Mouse (Mus musculus) adrenal gland, postnatal 4 days (tissue): ENCODE data around the gene Cpb2. TPM values are rescaled to one million over a fixed set of nuclear protein-coding genes. Genes with fewer than 3 reads are reported as not detected.

Source experiments
- DNase-seq, 2 experiments: peaks; one replicate each; pipeline ENCODE4 v3.0.0; 2021 to 2022; ENCODE audit warnings: low spot score in 2 of 2, mixed read lengths in 2 of 2
- total RNA-seq, 2 experiments: library from RNA; stranded (reverse); gene quantifications; 2 replicates each; pipeline ENCODE4 v1.2.3; 2021

The Cpb2 gene
- total RNA-seq, 2 experiments from 2014 or later: 6.4 to 27.8 TPM

DNA sequence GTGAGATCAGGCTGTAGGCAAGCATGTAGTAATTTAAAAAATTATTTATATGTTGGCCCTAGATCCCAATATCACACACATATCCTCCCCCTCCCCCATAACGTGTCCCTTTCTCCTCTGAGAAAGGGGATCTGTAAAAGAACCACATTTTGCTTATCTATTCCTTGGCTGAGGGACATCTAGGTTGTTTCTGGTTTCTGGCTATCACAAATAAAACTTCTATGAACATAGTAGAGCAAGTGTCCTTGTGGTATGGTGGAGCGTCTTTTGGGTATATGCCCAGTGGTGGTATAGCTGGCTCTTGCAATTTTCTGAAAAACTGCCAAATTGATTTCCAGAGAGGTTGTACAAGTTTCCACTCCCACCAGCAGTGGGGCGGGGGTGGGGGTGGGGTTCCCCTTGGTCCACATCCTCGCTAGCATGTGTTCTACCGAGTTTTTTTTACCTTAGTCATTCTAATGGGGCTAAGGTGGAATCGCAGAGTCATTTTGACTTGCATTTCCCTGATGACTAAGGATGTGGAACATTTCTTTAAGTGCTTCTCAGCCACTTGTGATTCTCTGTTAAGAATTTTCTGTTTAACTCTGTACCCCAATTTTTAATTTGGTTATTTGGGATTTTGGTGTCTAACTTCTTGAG, 3.9 kb upstream of the Cpb2 start:
- DNase-seq: no peak

DNA sequence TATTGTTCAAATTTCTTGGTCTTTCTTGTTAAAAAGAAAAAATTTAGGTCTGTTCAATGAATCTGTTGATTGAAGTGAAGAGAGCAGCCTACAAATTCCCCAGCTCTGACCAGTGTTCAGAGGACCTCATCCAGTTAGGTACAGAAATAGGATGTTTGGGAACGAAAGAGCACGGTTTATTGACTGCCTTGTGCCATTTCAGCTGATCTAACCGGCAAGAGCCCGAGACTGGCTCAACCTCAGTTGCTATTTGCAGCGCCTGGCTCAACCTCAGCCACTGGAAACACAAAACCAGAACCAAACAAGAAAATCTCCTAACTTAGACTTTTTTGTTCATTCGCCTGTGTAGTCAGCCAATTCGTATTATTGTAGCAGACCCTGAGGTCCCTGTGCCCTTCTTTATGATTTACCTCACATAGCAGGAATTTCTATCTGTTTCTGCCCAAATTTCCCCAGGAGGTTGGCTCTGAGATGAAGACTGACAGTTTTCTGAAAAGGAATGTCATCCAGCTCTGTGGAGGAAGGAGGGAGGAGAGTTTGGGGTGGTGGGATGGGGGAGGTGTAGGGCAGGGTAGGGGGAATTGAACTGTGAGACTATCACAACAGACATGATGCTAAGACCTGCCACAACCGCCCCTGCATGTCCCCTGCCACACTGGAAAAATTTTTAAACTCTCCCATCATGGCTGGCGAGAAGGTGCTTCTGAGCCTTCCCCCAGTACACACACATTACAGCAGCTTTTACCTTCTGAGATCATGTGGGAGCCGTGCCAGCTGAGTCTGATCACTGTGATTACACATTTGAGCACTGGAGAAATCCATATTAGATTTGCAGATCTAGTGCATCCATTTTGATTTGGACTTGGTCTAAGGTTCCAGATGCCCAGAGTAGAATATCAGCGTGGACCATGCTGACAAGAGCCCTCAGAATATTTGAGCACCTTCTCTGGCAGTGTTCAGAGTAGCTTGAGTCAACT, 4.2 kb downstream of the Cpb2 start:
- no peak for DNase-seq

DNA sequence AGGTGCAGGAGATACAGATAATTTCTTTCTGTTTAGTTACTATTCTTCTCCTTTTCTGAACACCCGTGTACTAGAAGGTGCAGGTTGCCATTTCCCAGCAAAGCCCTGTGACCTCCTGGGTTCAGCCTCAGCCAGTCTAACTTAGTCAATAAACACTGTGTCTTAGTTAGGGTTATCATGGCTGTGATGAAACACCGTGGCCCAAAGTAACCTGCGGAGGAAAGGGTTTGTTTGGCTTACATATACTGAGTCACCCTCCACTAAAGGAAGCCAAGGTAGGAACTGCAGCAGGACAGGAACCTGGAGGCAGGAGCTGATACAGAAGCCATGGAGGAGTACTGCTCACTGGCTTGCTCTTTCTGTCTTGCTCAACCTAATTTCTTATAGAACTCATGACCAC, 8.3 kb downstream of the Cpb2 start:
- no peak for DNase-seq

DNA sequence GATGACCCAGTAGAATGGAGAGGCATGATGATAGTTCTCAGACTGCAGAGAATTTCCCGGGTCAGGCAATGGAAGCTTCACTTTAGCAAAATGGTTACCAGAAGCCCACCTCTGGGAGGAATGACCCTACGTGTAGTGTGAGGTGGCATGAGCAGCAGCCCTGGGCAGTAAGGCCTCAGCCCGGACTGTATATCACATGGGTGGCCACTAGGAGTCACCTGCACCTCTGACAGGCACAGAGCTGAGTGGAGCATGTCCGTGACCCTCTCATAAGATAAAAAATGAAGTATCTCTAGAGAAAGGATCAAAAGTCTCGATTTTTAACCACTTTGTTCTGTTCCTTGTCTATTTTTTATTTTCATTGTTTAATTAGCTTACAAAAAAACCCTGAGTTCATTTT, 14.4 kb downstream of the Cpb2 start:
- no peak for DNase-seq

DNA sequence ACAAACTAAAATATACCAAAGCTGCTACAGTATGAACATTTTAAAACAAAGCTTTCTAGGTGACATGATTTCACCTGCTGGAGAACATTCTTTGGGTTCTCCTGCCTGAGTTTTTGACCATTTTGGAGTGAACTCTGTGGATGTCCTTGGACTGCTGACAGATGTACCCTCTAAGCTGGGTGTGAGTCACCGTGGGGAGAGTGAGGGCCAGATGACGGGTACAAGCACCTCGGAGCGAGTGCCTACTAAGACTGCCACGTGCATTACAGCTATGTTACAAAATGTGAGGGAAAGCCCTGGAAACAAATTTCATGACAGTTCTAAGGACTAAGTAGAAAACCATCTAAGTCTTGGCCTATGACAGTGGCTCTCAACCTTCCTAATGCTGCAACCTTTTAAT, 27.4 kb downstream of the Cpb2 start:
- DNase-seq: no peak

DNA sequence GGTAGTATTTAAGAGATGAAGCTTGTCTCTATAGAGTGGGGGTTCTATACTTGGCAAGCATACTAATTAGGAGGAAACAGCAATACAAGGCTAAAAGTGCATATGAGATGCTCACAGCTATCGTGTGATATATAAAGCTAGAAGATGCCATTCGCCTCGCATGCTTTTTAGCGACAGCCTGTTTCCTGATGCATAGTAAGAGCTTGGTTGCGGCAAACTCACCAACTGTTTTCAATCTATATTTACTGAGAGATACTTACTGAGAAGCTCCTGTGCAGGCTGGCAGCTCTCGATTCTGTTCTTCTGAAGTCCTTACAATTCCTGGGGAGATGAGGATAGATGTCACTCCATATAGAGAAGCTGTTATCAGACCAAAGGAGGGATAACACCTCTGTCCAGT, 37.6 kb downstream of the Cpb2 start:
- no peak for DNase-seq

DNA sequence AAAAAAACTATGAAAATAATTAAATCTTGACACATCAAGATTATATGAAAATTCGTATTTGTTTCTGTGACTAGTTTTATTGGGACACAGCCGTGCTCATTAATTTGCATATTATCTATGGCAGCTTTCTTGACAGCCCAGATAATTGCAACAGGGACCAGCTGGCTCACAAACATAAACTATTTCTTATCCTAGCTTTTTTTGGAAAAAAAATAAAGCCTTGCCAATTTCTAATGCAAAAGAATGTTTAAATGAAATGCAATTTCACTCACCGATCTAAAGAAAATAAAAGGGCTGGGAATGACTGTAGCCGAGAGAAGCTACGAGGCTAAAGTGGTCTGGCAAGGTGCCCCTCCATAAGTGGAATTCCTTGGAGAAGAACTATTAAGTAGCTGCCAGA, 38.3 kb downstream of the Cpb2 start:
- DNase-seq: no peak

DNA sequence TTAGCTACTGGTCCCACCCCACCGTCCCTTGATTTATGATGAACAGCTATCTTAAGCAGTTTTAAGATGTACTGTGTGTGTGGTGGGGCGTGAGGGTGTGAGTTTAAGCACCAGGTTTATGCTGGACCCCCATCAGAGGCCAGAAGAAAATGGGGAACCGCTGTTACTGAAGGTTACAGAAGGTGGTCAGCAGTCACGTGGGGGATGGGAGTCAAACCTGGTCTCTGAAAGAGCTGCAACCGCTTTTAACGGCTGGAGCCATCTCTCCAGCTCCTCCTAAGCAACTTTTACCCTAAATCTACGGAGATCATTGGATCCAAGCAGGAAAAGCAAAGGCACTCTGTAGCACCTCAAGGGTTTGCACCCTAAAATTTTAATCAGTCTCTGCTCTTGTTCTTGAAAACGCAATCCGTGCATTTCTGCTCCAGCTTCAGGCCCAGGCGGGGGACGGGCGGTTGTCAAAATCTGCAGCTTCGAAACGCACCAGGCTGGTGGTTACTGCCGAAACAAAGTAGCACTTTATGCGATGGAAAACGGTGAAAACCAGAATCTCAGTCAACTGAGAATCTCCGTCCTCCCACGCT, 41.6 kb downstream of the Cpb2 start:
- DNase-seq: no peak

DNA sequence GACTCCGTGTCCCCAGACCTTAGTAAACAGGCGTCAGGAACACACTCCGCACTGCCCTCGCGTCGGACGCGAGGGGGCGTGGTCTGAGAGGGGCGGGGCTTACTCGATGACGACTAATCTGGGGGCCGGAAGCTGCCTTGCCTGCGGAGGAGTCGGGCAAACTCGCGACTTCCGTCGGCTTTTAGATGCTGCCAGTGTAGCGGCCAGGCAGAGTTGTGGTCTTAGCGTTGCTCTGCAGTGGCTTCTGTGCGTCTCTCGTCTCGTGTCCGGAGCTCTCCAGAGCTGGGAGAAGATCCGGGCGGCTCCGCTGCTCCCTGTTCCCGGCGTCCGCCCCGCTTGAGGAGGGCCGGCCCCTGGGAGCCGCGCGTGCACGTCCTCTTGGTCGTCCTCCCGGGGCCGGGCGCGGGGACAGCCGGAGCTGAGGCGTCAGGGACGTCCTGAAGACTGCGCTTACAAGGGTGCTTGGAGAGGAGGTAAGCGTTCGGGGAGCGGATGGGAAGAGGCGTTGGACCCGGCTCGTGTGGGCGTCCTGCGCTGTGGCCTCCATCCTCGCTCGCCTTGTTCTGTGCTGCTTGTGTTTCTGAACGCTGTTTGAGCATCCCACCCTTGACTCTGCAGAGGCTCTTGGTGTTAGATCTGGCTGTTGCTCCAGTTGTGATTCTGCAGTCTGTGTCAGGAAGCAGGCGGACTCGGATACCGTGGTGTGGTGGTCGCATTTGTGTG, 42.3 kb downstream of the Cpb2 start, which contains the start of gene Zc3h13:
Gene Zc3h13, plus strand, starts transcription at position 181 of the 723 bp plus-strand sequence.
- DNase-seq: peak; percentile 94 to 97

DNA sequence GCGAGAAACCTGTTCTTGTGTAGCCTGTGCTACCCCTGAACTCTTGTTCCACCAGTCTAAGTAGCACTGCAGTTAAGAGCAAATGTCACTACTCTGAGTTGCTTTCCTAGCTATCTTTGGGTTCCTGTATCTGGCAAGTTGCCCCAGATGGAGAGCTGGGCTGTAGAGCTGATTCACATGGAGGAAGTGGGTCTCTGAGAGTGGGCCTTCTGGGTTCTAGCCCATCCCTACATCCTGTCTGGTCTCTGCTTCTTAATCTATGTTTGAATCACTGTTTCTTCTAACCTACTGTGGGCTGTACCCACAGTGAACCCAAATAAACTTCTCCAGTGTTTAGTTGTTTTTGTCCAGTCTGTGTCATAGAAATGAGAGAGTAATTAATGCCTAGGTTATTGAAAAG, 59.0 kb downstream of the Cpb2 start:
- no peak for DNase-seq

DNA sequence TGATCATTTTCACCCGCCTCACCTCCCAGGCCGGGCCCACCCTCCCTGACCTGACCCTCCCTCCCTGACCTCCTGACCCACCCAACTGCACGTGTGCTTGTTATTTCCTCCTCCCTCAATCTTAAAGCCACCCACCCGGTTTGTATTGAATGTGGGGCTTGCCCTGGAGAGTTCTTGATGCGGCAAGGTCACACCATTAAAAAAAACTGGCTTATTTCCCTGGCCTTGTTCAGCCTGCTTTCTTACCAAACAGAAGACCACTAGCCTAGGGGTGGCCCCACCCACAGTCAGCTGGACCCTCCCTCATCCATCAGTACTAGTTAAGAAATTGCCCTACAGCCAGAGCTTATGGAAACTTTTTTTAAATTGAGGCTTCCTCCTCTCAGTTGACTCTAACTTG, 61.7 kb downstream of the Cpb2 start:
- DNase-seq: no peak

DNA sequence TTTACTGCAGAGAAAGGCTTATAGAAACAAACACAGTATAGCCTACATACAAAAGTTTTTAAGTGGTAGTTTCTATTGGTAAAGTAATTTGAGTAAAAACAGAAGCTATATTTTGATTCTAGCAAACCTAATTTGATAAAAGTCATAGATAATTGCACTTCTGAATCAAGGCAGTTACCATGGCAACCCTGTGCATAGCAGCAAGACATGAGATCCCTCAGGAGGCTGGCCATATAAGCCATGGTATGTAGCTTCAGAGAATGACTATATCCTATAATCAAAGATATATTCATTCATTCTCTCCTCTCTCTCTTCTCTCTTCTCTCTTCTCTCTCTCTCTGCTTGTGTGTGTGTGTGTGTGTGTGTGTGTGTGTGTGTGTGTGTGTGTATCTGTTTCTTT, 65.8 kb downstream of the Cpb2 start:
- no peak for DNase-seq

DNA sequence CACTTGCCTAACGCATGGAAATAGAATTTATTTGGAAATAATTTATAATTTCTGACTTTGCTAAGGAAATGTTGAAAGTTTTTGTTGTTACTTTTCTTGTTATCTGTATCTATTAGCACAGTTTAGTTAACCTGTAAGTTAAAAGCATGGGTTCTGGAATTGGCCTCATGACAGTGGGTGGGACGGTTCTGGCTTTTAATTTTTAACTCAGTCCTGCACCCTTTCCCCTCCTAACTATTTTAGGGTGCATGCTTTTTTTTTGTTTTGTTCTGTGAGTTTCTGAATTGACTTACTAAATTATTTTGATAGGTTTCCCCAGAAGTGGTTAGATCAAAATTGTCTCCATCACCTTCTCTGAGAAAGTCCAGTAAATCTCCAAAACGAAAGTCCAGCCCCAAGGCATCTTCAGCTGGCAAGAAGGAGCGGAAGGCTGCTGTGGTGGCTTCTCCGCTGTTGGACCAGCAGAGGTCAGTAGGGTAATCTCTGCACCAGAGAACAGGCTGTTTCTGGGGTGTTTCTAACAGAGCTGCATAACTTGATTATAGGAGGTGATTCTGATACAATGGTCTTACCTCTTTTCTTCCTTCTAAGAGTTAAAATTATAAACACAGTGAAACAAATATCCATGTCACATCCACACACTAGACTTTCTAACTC, 67.4 kb downstream of the Cpb2 start:
- DNase-seq: no peak

DNA sequence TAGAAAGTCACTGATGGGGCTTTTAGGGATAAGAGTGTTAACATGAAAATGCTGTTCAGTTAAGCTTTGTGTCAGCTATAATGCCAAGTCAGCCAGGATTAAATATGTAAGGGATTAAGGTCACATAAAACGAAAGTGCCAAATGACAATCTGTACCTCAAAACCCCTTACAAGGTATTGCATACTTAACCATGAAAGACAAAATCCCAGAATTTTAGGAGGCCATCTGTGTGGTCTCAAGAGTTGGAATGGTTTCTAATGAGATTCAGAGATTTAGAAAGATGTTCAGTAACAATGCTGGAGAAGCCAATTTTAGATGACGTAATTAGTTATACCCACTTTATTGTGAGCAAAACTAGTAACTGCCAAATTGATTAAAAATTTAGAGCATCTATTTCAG, 72.4 kb downstream of the Cpb2 start:
- DNase-seq: no peak

DNA sequence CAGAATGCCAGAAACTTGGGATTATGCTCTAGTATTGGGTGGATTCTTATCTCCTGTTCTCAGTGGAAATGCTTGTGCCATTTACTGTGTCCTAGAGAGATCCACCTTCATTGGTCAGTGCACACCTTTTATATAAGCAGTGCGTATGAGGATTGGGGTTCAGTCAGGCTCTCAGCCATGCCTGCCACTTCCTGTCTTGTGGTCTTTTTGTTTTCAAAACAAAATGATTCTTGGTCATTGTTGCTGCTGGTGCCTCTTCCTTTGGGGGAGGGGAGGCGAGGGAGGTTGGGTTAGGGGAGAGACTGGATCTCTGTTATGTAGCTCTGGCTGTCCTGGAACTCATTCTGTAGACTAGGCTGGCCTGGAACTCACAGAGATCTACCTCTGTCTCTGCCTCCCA, 76.6 kb downstream of the Cpb2 start:
- no peak for DNase-seq

DNA sequence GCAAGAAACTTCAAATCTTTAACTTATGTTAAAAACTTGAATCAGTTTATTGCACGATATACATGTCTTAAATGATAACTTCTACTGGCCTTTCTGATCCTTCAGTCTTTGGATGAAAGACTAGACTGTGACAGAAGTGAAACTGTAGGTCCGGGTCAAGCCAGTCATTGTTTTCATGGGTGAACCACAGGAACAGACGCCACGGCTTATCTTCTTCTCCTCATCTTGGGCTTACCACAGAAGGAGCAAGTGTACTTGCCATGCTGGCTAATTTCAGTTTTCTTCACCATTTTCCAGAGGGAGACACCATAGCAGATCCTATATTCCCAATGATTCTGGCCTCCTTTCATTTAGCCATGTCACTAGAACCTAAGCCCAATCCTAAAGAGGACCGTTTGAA, 78.2 kb downstream of the Cpb2 start:
- DNase-seq: no peak

DNA sequence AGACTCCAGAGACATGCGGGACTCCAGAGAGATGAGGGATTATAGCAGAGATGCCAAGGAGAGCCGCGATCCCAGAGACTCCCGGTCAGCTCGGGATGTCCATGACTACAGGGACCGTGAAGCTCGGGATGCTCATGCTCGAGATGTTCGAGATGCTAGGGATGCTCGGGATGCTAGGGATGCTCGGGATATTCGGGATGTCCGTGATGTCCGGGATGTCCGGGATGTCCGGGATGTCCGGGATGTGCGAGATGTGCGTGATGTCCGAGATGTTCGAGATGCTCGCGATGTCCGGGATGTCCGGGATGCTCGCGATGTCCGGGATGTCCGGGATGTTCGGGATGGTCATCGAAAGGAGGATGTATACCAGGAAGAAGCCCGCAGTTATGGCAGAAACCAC, 81.3 kb downstream of the Cpb2 start:
- DNase-seq: no peak

DNA sequence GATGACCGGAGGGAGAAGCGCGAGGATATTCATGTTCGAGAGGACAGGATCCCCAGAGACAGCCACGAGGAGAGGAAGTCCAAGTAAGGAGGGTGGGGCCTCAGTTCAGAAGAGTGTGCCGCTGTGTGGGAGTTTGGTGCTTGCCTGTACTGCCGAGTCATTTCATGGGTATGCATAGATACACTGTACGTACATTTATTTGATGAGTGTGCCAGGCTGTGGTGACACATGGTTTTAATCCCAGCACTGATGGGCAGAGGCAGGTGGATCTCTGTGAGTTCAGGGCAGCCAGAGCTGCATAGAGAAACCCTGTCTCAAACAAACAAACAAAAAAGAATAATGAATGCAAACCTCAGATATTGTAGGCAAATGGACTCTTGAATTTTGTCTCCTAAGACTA, 86.0 kb downstream of the Cpb2 start:
- no peak for DNase-seq

DNA sequence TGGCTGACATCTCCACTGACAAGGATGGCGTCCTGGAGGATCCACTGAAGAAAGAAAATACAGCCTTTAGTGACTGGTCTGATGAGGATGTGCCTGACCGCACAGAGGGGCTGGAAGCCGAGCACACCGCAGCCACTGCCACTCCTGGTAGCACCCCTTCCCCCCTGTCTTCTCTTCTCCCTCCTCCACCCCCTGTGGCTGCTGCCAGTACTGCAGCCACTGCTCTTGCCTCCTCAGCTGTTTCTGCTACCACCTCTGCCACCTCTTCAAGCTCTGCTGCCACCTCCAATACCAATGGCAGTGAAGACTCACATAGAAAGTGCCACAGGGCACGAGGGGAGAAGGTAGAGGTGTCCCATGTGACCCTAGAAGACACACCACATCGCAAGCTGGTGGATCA, 88.5 kb downstream of the Cpb2 start:
- DNase-seq: no peak
